Mouse (Mus musculus): ENCODE measurements around the gene Ramp3.
A peak's percentile ranks its signal among the peaks of the same experiment; 100 is the strongest.

Gene Ramp3

DNA sequence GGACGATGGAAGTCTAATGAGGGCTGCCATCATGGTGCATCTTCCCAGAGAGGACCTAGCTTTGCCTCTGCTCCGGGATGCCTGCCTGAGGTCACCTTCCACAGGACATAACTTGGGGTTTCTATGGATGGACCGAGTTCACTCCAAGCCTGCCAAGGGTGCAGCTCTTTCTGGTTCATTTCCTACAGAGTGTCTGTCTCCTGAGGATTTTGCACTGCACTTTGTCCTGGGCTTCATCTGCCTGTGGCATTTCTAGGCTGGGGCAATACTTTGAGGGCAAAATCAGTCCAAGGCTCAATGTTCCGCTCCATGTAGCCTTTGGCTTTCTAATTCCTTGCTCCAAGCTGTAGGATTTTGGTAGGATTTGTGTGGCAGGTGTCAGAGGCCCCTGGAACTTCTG, 12.5 kb downstream of the Ramp3 start:
- no peak for DNase-seq (ENCODE audit: extremely low spot score)

DNA sequence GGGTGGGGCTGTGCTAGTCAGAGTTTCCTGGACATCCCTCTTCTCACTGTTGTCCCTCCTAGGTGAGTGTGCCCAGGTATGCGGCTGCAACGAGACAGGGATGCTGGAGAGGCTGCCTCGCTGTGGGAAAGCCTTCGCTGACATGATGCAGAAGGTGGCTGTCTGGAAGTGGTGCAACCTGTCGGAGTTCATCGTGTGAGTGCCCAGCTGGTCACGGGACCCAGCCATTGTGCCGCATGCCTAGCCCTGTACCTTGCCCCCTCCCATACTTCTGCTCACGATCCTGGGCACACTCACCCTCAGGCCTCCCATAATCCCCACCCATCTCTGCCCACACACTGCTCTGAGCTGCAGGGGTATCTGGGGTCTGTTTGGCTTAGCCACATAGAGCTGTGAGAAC, 16.4 kb downstream of the Ramp3 start:
- DNase-seq (ENCODE audit: extremely low spot score) = no peak

DNA sequence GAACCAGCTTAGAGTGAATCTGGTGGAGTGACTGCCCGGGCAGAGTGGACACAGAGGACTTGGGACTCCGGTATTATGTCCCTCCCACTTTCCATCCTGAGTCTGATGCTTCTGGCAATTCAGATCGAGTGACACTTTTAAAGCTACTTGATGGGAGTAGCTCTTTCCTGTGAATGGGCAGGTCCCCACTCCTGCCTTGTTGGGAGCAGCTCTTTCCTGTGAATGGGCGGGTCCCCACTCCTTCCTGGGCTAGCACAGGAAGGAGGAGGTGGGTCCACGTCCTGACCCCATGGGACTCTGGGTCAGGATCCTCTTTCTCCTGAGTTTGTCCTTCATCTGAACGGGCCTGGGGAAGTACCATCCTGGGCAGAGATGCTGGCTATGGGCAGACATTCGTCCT, 17.1 kb downstream of the Ramp3 start:
- no peak for DNase-seq (ENCODE audit: extremely low spot score)

DNA sequence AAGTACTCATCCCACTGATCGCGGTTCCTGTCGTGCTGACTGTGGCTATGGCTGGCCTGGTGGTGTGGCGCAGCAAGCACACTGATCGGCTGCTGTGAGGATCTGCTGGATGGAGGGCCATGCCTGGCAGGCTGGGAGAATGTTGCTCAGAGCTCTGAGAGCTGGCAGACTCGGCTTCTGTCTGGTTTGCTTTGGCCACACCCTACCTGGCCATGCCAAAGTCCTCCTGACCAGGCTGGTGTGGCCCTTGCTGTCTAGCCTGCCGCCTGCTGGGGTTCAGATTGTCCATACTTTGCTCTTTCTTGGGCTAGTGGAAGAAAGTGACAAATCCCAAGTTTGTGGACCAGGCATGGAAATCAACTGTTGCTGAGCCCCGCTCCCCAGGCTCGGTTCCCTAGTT, 18.3 kb downstream of the Ramp3 start:
- no peak for DNase-seq (ENCODE audit: extremely low spot score)

DNA sequence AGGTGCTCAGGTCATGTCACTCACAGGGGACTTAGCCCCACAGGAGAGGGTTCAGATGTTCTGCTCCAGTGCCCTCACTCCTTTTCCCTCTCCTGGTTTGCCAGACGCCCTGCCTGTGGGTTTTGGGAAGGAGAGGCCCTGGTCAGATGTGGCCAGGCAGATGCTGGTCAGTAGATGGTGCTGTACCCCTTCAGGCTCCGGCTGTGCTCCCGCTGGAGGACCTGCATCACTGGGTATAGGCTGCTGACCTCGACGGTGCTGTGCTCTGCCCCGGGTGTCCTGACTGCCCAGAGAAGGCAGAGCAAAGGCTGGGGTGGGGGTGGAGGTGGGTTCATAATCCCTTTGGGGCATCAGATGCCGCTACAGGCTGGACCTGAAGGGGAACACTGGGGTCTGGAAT, 19.2 kb downstream of the Ramp3 start:
- DNase-seq (ENCODE audit: extremely low spot score) = peak; percentile 29

DNA sequence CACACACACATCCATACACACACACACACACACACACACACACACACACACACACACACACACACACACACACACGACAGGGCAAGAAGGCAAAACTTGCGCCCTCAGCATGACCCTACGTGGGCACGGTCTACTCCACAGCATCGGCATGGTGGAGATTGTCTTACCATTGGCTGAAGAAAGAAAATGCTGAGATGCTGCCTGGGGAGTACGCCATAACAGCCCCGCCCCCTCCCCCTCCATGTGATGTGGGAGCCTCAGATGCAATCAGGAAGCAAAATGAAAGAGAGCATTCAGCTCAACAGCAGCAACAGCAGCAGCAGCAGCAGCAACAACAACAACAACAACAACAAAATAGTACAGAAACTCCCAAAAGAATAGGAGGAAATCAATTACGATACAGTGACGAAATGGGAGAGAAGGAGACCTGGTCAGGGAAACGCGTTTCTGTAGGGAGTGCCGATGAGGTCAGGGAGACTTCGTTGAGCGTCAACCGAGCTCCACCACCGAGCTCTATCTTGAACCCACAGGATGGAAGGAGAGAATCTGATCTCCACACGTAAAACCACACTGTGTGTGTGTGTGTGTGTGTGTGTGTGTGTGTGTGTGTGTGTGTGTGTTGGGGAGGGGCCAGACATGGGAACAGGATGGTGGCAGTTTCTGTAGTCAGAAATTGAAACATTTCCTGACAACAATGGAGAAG, 21.5 kb downstream of the Ramp3 start:
- DNase-seq (ENCODE audit: extremely low spot score) = peak; percentile 35

DNA sequence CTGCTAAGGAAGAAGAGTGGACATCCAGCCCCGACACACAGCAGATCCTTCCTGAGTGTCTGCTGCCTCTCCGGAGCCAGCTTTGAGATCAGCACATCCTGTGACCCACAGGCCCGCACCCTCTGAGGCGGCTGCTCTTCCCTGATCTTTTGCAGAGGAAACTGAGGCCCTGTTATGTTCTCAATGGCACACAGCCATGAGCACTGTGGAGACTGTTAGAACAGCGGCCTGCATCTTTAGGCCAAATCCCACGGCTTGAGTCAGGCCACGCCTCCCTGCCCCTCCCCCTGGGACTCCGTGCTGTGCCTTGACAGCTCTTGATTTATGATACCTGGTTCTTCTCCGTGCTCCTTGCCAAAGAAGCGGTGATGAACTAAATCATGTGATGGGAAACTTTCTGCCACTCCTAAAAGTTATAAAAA, 22.1 kb downstream of the Ramp3 start:
- peak; percentile 82 for DNase-seq (ENCODE audit: extremely low spot score)

DNA sequence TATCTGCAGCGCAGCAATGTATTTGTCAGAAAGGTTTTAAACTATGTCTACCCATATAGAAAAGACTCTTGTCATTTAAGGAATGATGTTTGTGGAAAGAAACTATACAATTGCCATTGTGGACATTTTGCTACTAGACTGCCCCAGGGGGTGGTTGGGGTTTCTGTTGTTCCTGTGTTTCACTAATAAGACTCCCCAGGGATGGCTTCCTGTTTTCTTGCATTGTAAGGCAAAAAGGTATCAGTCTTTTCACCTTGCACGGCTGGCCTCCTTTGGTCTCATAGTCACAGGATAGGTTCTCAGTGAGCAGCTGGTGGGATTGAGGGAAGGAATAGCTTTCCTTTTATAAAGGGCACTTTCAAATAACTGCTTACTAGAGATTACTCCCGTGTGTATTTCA, 26.4 kb downstream of the Ramp3 start:
- DNase-seq (ENCODE audit: extremely low spot score) = no peak

DNA sequence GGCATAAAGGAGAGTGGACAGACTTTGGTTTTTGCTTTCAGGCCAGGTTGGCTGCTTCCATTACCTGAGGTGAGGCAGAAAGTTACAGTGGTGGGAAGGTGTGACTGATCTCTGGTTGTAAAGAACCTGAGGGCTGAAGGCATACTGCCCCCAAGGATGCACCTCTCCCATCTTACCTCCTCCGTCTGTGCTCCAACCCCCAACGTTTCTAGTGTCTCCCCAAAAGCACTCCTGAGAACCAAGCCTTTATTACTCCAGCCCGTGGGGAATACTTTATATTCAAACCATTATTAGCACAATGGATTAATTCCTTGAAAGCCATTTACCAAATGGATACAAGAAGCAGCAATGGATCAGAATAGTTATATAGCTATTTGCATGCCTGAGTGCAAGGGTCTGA, 30.6 kb downstream of the Ramp3 start:
- no peak for DNase-seq (ENCODE audit: extremely low spot score)

DNA sequence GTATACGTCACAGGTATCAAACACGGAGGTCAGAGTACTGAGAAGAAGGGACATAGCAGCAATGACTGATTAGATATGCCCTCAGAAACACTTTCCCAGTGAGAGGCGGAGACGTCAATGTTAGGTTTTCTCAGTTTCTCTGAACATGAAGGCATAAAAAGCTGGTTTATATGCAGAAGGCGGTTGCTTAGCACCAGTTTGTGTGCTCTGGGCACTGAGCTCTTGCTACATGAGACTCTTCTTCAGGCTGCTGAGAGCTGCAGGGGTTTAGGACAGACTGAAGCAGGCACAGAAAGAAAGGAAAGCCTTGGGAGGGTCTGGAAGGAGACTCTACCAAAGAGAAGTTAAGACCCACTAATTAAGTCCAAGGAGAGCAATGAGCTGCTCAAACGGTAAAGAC, 34.0 kb downstream of the Ramp3 start:
- no peak for DNase-seq (ENCODE audit: extremely low spot score)

DNA sequence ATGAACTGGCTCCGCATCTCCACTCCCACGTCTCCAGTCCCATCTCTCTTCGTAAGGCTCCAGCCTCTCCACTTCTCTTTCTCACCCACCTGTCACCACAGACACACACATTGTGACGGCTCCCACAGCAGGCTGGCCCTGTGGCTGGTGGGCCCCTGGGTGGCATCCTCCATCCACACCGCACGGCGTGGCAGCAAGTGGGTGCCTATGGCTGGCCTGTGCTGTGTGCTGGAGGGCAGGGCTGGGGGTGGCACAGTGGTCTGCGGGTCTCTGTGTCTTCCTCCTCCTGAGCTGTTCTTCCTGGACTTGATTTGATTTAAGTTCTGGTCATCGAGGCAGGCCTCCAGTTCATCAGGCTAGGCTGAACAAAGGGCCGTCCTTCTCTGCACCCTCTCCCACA, 35.8 kb downstream of the Ramp3 start:
- DNase-seq (ENCODE audit: extremely low spot score) = no peak

DNA sequence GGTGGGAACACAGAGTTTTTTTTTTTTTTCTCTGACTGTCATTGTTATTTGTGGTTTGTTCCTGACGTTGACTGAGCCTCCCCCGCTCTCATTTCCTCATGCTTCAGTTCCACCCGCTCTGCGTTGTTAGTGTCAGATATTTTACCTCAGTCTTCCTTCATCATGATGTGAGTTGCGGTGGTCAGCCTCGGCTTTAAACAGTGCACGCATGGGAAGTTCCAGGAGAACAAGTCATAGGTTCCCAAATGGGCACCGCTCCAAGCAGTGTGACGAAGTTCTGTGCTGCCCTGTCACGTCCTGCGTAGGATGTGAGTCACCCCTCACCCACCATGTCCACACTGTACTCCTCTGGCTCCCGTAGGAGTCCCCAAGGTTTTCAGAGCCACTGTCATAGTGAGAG, 36.9 kb downstream of the Ramp3 start:
- no peak for DNase-seq (ENCODE audit: extremely low spot score)

DNA sequence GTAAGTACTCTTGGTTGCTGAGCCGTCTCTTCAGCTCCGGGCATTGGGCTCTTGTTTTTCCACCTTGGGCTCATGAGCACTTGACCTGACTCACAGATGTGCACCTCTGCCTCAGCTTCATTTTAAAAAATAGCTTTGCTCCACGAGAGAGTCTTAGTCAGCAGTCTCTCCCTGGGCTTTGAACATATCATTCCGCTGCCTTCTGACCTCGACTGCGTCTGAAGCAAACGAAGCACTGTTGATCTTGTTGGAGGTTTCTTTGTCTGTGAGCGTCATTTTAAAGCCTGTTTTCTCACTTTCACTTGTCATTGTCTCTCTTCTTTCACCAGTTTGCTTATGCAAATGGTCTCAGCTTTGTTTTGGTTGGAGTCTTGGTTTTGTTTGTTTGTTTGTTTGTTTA, 38.2 kb downstream of the Ramp3 start:
- DNase-seq (ENCODE audit: extremely low spot score) = no peak

DNA sequence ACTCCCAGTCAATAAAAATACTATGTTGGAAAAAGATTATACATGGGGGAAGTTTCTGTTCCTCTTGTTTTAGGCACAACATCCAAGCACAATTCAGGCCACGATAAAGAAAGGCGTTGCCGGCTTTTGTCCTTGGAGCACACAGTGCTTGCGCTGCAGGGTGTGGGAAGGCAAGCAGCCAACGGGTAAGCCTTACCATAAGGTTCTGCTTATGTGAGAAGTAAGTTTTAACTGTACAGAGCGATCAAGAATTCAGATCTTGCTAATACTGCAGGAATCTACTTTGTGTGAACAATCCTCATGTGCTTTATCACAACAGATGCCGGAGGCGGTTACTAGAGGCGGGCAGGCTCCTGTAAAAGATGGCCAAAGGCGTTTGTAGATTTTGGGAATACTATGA, 39.4 kb downstream of the Ramp3 start:
- DNase-seq (ENCODE audit: extremely low spot score) = no peak

DNA sequence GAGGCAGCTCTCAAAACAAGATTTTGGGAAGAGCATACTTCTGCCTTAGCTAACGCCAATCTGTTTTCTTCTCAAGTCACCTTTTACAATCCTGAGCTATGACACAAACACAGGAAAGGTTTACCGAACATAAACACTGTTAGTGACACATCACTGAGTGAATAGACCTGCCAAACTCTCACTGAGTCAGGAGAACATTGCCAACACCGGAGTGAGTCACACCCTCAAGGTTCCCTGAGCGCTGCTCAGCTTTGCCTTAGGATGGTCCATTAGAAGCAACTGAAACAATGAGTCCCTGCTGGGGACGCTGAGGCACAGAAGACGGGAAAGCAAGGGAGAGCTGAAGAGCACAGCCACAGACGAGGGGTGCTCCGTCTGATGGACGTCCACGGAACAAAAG, 40.0 kb downstream of the Ramp3 start:
- DNase-seq (ENCODE audit: extremely low spot score) = no peak

DNA sequence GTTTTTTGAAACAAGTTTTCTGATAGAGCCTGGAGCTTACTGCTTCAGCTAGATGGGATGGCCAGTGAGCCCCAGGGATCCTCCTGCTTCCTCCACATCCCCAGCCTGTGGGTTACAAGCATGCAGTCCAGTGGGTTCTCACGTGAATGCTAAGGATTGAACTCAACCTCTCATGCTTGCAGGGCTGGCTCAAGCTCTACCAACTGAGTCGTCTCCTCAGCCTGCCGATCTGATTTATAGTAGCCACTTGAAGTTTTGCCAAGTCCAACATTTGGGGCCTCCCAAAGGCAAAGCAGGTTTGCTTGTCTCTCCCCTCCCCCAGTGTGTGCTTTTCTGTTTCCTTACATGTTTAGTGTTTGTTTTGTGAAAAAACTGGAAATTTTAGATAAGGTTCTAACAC, 43.9 kb downstream of the Ramp3 start:
- DNase-seq (ENCODE audit: extremely low spot score) = no peak

DNA sequence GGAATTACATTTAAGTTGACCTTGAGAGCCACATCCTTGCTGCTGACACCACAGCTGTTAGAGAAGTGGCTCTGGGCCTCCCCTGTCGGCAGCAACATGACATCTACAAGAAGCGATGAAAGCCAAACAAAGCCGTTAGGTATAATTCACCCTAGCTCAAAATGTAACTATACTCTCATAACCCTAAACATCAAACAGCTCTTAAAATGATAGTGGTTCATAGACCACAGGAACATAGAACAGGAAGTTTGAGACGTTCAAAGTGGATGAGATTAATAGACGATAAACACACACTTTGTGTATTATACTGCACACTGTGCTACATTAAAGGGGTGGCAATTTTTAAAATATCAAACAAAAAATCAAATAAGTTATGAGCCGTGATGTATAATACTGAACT, 46.5 kb downstream of the Ramp3 start:
- no peak for DNase-seq (ENCODE audit: extremely low spot score)

DNA sequence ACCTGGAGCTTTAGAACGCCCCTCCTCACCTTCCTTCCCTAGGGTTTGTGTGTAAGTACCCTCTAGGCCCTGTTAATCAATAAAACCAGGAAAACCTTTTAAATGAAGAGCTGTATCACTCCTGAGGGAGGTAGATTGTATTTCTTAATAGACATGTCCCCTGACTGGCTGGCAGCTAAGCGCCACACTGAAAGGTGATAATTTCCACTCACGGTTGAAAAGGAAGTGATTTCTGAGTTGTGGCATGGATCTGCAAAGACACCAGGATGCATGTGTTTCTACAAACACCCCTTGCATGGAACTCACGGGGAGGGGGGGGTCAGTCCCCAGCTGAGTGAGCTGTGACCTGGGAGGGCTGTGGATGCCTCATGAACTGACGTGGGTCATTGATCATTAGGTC, 47.2 kb downstream of the Ramp3 start:
- no peak for DNase-seq (ENCODE audit: extremely low spot score)

DNA sequence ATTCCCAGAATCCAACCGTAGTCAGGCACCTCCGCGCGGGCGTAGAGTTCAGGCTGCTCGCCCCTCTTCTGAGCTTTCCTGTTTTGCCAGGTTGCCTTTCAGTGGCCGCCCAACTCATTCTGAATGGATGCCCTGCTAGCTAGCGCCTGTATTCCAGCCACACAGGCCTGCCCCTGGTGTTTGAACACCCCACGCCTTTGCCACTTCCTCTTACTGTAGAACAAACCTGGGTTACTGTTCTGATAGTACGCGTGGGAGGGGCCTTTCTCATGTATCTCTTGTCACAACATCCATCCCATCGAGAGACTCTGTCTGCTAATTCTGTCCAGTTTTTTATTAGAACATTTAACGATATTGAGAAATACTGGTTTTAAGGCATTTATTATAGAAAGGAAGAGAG, 48.5 kb downstream of the Ramp3 start:
- DNase-seq (ENCODE audit: extremely low spot score) = no peak

DNA sequence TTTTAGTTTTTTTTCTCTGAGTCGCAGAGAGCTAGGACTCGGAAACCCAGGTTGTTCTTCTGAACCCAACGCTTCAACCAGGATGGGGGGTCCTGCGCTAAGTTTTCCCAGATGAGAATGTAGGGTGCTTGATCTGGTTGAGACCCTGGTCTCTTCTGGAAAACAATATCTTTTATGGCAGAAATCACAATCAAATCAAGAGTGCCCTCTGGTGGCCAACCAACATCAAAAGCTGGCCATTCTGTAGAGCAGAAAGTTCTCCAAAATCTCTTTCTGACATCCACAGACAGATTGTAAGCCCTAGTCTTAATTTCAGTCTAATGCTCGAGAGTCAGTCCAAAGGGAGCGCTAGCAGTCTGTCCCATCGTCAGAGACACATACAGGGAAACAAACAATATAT, 50.1 kb downstream of the Ramp3 start:
- DNase-seq (ENCODE audit: extremely low spot score) = no peak

DNA sequence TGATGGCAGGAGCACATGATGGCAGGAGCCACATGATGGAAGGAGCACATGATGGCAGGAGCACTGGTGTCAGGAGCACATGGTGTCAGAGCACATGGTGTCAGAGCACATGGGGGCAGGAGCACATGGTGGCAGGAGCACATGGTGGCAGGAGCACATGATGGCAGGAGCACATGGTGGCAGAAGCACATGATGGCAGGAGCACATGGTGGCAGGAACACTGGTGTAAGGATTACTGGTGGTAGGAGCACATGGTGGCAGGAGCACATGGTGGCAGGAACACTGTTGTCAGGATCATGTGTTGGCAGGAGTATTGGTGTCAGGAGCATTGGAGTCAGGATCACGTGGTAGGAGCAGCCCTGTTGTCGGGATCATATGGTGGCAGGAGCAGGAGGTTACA, 52.1 kb downstream of the Ramp3 start:
- DNase-seq (ENCODE audit: extremely low spot score) = no peak

DNA sequence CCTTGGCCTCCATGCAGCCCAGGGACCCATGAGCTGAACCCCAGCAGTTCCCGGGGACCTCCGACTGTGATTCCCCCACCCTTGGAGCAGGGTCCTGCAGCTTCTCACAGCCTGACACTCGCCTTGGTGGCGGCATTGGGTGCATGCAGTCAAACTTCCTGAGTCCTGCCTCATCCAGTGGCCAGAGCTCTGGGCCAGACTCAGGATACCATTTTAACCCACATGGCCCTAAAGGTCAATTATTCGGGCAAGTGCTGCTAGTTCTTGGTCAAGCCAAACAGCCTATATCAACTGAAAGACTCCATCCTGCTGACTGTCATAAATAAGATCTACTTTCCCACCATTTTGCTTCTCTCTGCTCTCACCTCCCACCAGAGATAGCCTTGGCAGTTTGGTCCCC, 62.4 kb downstream of the Ramp3 start:
- no peak for DNase-seq (ENCODE audit: extremely low spot score)

DNA sequence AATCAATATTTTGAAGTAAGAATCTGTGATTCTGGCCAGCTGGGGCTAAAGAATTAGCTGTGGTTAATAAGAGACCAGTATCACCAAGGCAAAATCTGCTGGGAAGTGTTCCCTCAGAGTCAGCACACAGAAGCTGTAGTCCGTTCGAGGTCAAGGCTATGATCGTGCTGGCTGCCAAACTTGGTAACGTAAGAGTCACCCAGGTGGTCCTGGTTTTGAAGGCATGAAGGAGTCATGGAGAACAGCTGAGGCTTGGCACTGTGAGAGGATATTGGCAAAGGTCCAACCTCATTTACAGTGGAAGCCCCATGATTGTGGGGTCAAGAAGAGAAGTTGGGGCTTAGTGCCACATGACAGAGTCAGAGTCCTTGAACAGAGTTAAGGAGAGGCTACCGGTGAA, 68.6 kb downstream of the Ramp3 start:
- no peak for DNase-seq (ENCODE audit: extremely low spot score)
